Mouse (Mus musculus): ENCODE results near the gene Mybphl. TPM values are rescaled to one million over a fixed set of nuclear protein-coding genes. Genes with fewer than 3 reads are reported as not detected.

Gene Mybphl
- polyA plus RNA-seq, 1 experiment from 2014 or later: not detected

DNA sequence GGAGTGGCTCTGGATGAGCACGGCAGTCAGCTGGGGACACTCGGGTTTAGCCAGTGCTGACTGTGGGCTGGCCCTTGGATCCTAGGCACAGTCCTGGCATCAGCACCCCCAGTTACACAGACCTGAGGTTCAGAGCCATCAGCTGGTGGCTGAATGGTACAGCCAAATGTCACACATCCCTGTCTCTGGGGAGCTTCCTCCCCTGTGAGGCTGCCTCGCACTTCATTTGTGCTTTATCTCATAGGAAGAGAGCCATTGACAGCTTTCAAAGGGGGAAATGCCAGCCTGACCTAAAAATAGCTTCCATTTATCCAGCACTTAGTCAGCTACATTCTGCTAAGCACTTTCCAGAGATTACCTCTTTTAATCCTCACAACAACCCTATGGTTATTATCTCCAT is 1.1 kb upstream of the Mybphl start:
- Histone ChIP-seq H3K27ac (ENCODE audit: low read length) (no peak overlapping the region), H3K9me3 (ENCODE audit: low read length) (no peaks in the 10 kb centered on the region), H3K36me3 (ENCODE audit: insufficient read depth, low read length) (no peaks in the 10 kb centered on the region), H3K4me2 (replicated peaks; ENCODE audit: low read depth, low read length) (no peak overlapping the region), H3K9ac (replicated peaks; ENCODE audit: low read length) (no peak overlapping the region), H3K27me3 (ENCODE audit: insufficient read depth, low read length) (no peaks in the 10 kb centered on the region), H3K4me3 (ENCODE audit: low read length) (no peak overlapping the region), H3K4me1 (ENCODE audit: insufficient read depth, low read length) (peaks cover 9% of the 10 kb centered on the region)
- WGBS: 62% methylated on average over 3 of the region's 3 CpGs
- no peak for ATAC-seq (ENCODE audit: low FRiP score, low TSS enrichment)

DNA sequence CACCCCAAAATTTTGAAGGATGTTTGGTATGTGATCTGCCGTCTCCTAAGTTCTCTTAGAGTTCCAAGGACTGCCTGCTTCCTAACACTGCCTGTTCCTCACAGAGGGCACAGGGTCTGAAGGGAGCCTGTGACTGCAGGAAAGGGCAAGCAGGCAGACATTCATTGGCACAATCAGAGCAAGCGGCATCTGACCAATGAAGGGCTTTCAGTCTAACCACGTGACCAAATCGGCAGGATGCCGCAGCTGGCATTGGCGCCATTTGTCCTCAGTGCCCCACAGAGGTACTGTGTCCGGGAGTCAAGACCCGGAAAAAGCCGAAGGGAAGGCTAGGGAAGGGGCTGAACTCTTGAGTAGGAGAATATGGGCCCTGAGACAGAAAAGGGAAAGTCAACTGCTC is 2.5 kb downstream of the Mybphl start:
- H3K36me3 ChIP-seq (ENCODE audit: insufficient read depth, low read length): no peaks in the 10 kb centered on the region
- H3K4me1 ChIP-seq (ENCODE audit: insufficient read depth, low read length): no peaks in the 10 kb centered on the region
- no peak overlapping the region for H3K4me3 ChIP-seq (ENCODE audit: low read length)
- no peaks in the 10 kb centered on the region for H3K9me3 ChIP-seq (ENCODE audit: low read length)
- no peaks in the 10 kb centered on the region for H3K27me3 ChIP-seq (ENCODE audit: insufficient read depth, low read length)
- H3K27ac ChIP-seq (ENCODE audit: low read length): no peak overlapping the region
- ATAC-seq (ENCODE audit: low FRiP score, low TSS enrichment): no peak
- 54% methylated on average over 9 of the region's 9 CpGs for WGBS
- H3K9ac ChIP-seq (replicated peaks; ENCODE audit: low read length): no peak overlapping the region
- H3K4me2 ChIP-seq (replicated peaks; ENCODE audit: low read depth, low read length): peak overlapping the region; percentile 8; the same call in 1 of the 2 replicates

DNA sequence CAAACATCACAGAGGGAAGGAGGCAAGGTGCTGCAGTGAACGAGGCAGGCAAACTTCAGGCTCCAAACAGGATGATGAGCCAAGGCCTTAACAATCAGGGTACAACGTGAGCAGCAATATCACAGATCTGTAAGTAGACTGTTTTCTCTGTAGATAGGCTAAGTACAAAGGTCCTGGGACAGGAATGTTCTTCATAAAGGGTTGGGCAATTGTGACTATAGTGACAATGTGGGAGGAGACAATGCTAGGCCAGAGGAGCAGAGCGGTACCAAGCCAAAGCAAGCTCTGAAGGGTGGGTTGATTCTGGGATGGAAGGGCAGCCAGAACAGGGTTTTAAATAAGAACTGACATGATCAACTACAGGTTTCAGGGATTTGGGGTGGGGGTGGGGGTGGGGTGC is 3.1 kb downstream of the Mybphl start:
- no peaks in the 10 kb centered on the region for H3K27me3 ChIP-seq (ENCODE audit: insufficient read depth, low read length)
- H3K27ac ChIP-seq (ENCODE audit: low read length): no peak overlapping the region
- no peaks in the 10 kb centered on the region for H3K4me1 ChIP-seq (ENCODE audit: insufficient read depth, low read length)
- no peak for ATAC-seq (ENCODE audit: low FRiP score, low TSS enrichment)
- H3K4me2 ChIP-seq (replicated peaks; ENCODE audit: low read depth, low read length): no peak overlapping the region
- no peak overlapping the region for H3K9ac ChIP-seq (replicated peaks; ENCODE audit: low read length)
- WGBS: 76% methylated on average over 3 of the region's 3 CpGs
- H3K9me3 ChIP-seq (ENCODE audit: low read length): no peaks in the 10 kb centered on the region
- H3K4me3 ChIP-seq (ENCODE audit: low read length): no peak overlapping the region
- no peaks in the 10 kb centered on the region for H3K36me3 ChIP-seq (ENCODE audit: insufficient read depth, low read length)

DNA sequence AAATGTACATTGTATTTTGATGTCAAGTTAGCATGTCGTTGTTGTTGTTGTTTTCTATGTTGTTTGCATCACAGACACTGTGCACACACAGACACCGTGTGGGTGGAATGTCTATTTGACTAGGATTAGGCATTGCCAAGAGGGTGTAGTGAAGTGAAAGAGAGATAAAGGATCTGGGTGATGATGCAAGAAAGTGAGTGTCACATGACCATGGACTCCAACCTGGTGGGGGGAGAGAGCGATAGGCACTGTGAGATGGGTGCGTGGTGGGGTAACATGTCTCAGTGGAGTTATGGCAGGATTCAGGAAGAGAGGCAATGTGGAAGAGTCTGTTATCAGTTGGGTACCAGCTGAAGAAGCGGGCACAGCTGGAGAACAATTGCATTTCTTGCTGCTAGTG is 4.0 kb downstream of the Mybphl start:
- Histone ChIP-seq H3K27ac (ENCODE audit: low read length) (no peak overlapping the region), H3K27me3 (ENCODE audit: insufficient read depth, low read length) (no peaks in the 10 kb centered on the region), H3K9ac (replicated peaks; ENCODE audit: low read length) (no peak overlapping the region), H3K4me2 (replicated peaks; ENCODE audit: low read depth, low read length) (no peak overlapping the region), H3K36me3 (ENCODE audit: insufficient read depth, low read length) (no peaks in the 10 kb centered on the region), H3K4me3 (ENCODE audit: low read length) (no peak overlapping the region), H3K4me1 (ENCODE audit: insufficient read depth, low read length) (no peaks in the 10 kb centered on the region), H3K9me3 (ENCODE audit: low read length) (no peaks in the 10 kb centered on the region)
- 84% methylated on average over 5 of the region's 5 CpGs for WGBS
- ATAC-seq (ENCODE audit: low FRiP score, low TSS enrichment): no peak

DNA sequence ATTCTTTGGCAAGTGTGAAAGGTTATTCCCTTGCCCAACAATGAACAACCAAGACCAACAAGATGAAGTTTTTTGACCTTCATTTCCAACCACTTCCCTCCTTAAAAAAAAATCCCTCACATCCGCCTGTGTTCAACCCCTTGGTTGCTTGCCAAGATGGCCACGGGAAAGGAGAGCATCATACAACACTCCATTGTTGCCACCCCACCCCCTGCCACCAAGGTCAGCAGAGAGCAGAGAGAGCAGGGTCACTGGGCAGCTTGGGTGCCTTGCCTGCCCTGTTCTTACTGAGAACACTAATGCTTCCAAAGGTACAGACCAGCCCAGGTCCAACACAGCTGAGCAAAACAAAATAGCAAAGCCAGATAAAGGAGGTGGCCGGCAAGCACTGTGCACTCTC is 7.6 kb downstream of the Mybphl start:
- 69% methylated on average over 3 of the region's 3 CpGs for WGBS
- Histone ChIP-seq H3K4me2 (replicated peaks; ENCODE audit: low read depth, low read length) (no peak overlapping the region), H3K9me3 (ENCODE audit: low read length) (no peaks in the 10 kb centered on the region), H3K27ac (ENCODE audit: low read length) (no peak overlapping the region), H3K9ac (replicated peaks; ENCODE audit: low read length) (no peak overlapping the region), H3K36me3 (ENCODE audit: insufficient read depth, low read length) (no peaks in the 10 kb centered on the region), H3K4me3 (ENCODE audit: low read length) (no peak overlapping the region), H3K4me1 (ENCODE audit: insufficient read depth, low read length) (no peaks in the 10 kb centered on the region), H3K27me3 (ENCODE audit: insufficient read depth, low read length) (no peaks in the 10 kb centered on the region)
- ATAC-seq (ENCODE audit: low FRiP score, low TSS enrichment): no peak

DNA sequence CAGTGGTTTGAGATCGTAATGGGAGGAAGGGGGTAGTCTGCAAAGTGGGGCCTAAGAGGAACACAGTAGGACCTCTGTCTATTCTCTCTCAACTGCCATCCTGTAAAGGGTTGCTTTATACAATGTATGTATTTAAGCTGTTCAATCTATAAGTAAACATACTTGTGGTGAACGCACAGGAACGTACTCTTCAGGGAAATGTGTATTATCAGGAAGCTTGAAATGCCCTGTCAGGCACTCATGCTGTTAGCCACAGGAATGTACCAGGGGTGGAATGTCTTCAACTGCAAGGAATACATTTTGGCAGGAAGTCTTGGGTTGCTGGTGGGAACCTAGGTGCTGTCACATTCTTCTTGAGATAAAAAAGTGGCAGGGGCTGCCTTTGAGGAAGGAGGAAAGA is 8.0 kb downstream of the Mybphl start:
- ATAC-seq (ENCODE audit: low FRiP score, low TSS enrichment): no peak
- Histone ChIP-seq H3K36me3 (ENCODE audit: insufficient read depth, low read length) (no peaks in the 10 kb centered on the region), H3K27ac (ENCODE audit: low read length) (no peak overlapping the region), H3K9me3 (ENCODE audit: low read length) (no peaks in the 10 kb centered on the region), H3K27me3 (ENCODE audit: insufficient read depth, low read length) (no peaks in the 10 kb centered on the region), H3K4me1 (ENCODE audit: insufficient read depth, low read length) (no peaks in the 10 kb centered on the region), H3K9ac (replicated peaks; ENCODE audit: low read length) (no peak overlapping the region), H3K4me3 (ENCODE audit: low read length) (no peak overlapping the region), H3K4me2 (replicated peaks; ENCODE audit: low read depth, low read length) (no peak overlapping the region)
- 90% methylated on average over 3 of the region's 3 CpGs for WGBS

DNA sequence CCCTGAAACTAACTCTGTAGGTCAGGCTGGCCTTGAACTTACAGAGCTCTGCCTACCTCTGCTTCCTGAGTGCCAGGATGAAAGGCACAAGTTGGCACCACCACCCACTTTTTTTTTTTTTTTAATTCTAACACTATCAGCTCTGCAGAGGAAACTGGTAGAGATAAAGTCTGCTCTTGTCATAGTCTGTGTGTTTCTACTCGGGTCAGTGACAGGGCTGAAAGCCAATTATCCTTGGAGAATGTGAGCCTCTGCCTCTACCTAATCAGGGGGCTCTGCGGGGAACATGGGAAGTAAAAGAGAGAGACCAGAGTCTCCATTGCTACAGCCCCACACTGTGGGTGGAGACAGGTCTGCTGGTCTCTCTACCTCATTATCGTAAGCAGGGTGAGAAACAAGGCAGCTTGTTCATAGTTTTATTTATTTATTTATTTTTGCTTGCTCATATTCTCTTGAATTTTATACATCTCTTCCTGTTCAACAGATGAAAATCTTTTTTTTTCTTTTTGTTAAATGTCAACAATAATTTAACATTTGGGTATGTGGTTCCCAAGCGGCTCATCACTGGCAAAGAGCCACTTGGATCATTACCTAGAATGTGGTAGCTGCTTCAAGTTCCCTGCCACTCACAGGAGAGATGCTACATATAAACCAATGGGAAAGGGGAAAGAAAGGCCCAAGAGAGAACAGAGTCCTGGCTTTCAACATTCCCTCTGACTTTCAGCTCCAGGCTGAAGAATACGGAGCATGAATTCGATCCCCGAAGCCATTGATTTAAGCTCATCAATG is 14.4 kb downstream of the Mybphl start:
- no peak overlapping the region for H3K9ac ChIP-seq (replicated peaks; ENCODE audit: low read length)
- no peak overlapping the region for H3K4me3 ChIP-seq (ENCODE audit: low read length)
- H3K27me3 ChIP-seq (ENCODE audit: insufficient read depth, low read length): no peaks in the 10 kb centered on the region
- no peak overlapping the region for H3K27ac ChIP-seq (ENCODE audit: low read length)
- no peaks in the 10 kb centered on the region for H3K36me3 ChIP-seq (ENCODE audit: insufficient read depth, low read length)
- H3K4me2 ChIP-seq (replicated peaks; ENCODE audit: low read depth, low read length): no peak overlapping the region
- H3K9me3 ChIP-seq (ENCODE audit: low read length): no peaks in the 10 kb centered on the region
- WGBS: 80% methylated on average over 7 of the region's 7 CpGs
- ATAC-seq (ENCODE audit: low FRiP score, low TSS enrichment): no peak
- peaks cover 13% of the 10 kb centered on the region for H3K4me1 ChIP-seq (ENCODE audit: insufficient read depth, low read length)

DNA sequence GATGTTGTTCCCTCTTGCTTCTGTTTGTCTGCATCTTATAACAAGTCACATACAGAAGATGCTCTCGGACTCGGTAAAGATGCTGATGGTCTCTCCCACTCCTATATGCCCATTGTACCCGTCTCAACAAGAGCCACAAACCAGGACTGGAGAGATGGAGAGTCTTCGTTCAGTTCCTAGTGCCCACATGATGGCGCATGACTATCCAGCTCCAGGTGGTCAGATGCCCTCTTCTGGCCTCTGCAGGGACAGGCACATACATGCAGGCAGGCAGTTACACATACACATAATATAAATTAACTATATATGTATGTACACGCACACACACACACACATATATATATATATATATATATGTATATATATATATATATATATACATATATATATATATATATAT is 16.0 kb downstream of the Mybphl start:
- H3K9me3 ChIP-seq (ENCODE audit: low read length): no peaks in the 10 kb centered on the region
- H3K27ac ChIP-seq (ENCODE audit: low read length): no peak overlapping the region
- 0 out of 2 replicates have a peak, but pooled peaks cover 3% of the 10 kb centered on the region for H3K36me3 ChIP-seq (ENCODE audit: insufficient read depth, low read length)
- no peak overlapping the region for H3K9ac ChIP-seq (replicated peaks; ENCODE audit: low read length)
- 84% methylated on average over 6 of the region's 6 CpGs for WGBS
- H3K4me3 ChIP-seq (ENCODE audit: low read length): no peak overlapping the region
- ATAC-seq (ENCODE audit: low FRiP score, low TSS enrichment): no peak
- no peak overlapping the region for H3K4me2 ChIP-seq (replicated peaks; ENCODE audit: low read depth, low read length)
- H3K4me1 ChIP-seq (ENCODE audit: insufficient read depth, low read length): peaks cover 24% of the 10 kb centered on the region
- no peaks in the 10 kb centered on the region for H3K27me3 ChIP-seq (ENCODE audit: insufficient read depth, low read length)

DNA sequence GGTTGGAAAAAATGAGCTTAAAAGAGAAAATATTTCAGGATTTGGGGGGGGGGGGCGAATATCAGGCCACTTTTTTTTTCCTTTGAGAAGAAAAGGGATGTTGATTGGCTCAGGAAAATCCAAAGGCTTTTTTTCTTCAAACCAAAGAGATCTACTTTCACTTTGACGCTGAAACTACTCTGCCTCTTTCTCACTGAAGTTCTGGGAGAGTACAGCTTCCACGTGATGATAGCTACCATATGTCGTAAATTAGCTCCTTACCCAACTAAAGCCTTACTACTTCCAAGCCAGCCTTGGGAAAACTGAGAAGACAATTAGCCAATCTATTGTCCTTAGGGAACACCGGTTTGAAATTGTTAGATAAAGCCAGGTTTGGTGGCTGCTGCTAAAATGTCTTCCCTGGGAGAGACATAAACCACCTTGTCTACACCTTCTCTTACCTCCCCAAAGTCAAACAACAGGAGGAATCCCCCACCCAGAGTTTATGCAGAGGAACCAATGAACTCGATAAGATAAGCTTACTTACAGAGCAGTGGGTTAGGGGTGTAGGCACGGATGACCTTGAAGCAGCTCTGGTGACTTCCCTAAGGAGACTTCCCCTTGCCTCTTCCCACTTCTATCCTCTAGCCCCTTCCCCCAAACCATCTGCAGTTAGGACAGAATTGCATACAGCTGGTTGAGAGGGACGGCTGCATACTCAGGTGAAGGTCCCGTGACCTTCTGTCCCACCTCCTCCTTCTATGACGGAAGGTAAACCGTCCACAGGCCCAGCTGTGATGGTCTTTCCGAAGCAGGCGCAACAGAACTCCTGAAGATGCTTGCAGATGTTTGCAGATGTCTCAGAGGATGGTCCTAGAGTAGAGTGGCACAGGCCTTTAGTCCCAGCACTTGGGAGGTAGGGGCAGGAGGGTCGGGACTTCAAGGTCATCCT is 17.5 kb downstream of the Mybphl start:
- no peak for ATAC-seq (ENCODE audit: low FRiP score, low TSS enrichment)
- H3K27me3 ChIP-seq (ENCODE audit: insufficient read depth, low read length): no peaks in the 10 kb centered on the region
- no peak overlapping the region for H3K27ac ChIP-seq (ENCODE audit: low read length)
- H3K4me2 ChIP-seq (replicated peaks; ENCODE audit: low read depth, low read length): no peak overlapping the region; the same call in 1 of the 2 replicates
- no peak overlapping the region; the same call in 1 of the 2 replicates for H3K4me3 ChIP-seq (ENCODE audit: low read length)
- H3K9ac ChIP-seq (replicated peaks; ENCODE audit: low read length): peak overlapping the region; percentile 9; the same call in 1 of the 2 replicates
- peaks cover 14% of the 10 kb centered on the region for H3K36me3 ChIP-seq (ENCODE audit: insufficient read depth, low read length)
- 65% methylated on average over 14 of the region's 14 CpGs for WGBS
- no peaks in the 10 kb centered on the region for H3K9me3 ChIP-seq (ENCODE audit: low read length)
- peaks cover 24% of the 10 kb centered on the region for H3K4me1 ChIP-seq (ENCODE audit: insufficient read depth, low read length)

All from kidney, embryonic 16.5 days (tissue).